Mouse (Mus musculus) liver, adult 2 months (tissue): Measurements from ENCODE around the gene Tnks1bp1. TPM values are rescaled to one million over a fixed set of nuclear protein-coding genes. Genes with fewer than 3 reads are reported as not detected.

ENCODE experiments used
- DNase-seq: peaks from one replicate; pipeline ENCODE4 v3.0.0-alpha.2; 2011; ENCODE audit warnings: low read depth, low spot score; ENCODE audit errors: extremely low read depth
- H3K27ac ChIP-seq: fragments of 200-500 bp; replicated peaks from 2 replicates; pipeline ENCODE4 v1.5.1; 2012; ENCODE audit warnings: low read depth, mild to moderate bottlenecking, control low read depth, inconsistent platforms, low read length; ENCODE audit not compliant: insufficient read depth
- H3K27me3 ChIP-seq: fragments of 200-500 bp; 2 replicates; pipeline ENCODE4 v1.6.1; 2012; ENCODE audit warnings: mild to moderate bottlenecking, moderate library complexity, low read length, inconsistent platforms; ENCODE audit not compliant: control insufficient read depth, insufficient read depth
- H3K36me3 ChIP-seq: fragments of 200-500 bp; 2 replicates; pipeline ENCODE4 v1.6.1; 2012; ENCODE audit warnings: low read length, inconsistent platforms; ENCODE audit not compliant: control insufficient read depth, insufficient read depth
- H3K4me1 ChIP-seq: fragments of 200-500 bp; 2 replicates; pipeline ENCODE4 v1.6.1; 2011; ENCODE audit warnings: low read length; ENCODE audit not compliant: control insufficient read depth, insufficient read depth
- H3K4me3 ChIP-seq: fragments of 200-500 bp; 2 replicates; pipeline ENCODE4 v1.5.1; 2011; ENCODE audit warnings: low read depth, mild to moderate bottlenecking, control low read depth, low read length, moderate library complexity; ENCODE audit not compliant: insufficient read depth
- H3K79me2 ChIP-seq: fragments of 200-500 bp; 2 replicates; pipeline ENCODE4 v1.6.1; 2012; ENCODE audit warnings: inconsistent platforms, mild to moderate bottlenecking, low read length, moderate library complexity; ENCODE audit not compliant: control insufficient read depth, insufficient read depth
- H3K9ac ChIP-seq: fragments of 200-500 bp; 2 replicates; pipeline ENCODE4 v1.6.1; 2012; ENCODE audit warnings: low read depth, mild to moderate bottlenecking, control low read depth, inconsistent platforms, low read length
- CTCF ChIP-seq: fragments of 200-500 bp; IDR thresholded peaks from 2 replicates; pipeline ENCODE4 v1.5.1; 2011; ENCODE audit warnings: low read depth, low read length, control low read depth
- POLR2A ChIP-seq: fragments of 200-500 bp; IDR thresholded peaks from 2 replicates; pipeline ENCODE4 v1.6.1; 2011; ENCODE audit warnings: low read length, control low read depth; ENCODE audit not compliant: insufficient read depth; ENCODE audit errors: extremely low read depth
- WGBS: fragments of 180-500 bp; shearing (Covaris S2); methylation state at CpG from one replicate; pipeline ENCODE4 v1.1.7; 2018; 5-methylcytosine and 5-hydroxymethylcytosine counted together
- polyA plus RNA-seq: library from polyadenylated mRNA; depleted of rRNA; stranded (reverse); fragments of >200 nt; gene quantifications from 2 replicates; pipeline ENCODE4 v1.2.3, GENCODE M21; 2012
- total RNA-seq: library from RNA; depleted of rRNA; stranded (reverse); fragments of >200 nt; gene quantifications from 2 replicates; pipeline ENCODE4 v1.2.3, GENCODE M21; 2014

Tnks1bp1 gene
- total and polyA plus RNA-seq, 2 experiments: 13.2 to 13.4 TPM

DNA sequence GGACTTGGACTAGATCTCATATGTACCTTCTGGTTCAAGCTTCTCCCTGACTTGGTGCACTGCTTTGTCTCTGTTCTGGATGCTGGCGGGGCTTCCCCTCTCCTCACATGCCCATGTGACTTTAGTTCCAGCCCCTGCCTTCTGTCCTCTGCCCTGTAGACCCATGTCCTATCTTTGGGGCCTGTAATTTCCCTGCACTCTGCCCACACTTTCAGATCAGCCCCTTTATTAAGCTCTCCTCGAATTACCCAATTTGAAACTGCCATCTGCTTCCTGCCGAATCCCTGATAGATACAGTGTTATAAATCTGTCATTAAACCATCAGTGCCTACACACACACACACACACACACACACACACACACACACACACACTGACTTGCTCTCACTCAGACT is 33.2 kb upstream of the Tnks1bp1 start:
- H3K9ac ChIP-seq: no peak overlapping the region
- no peaks in the 10 kb centered on the region for H3K79me2 ChIP-seq
- H3K27me3 ChIP-seq: no peaks in the 10 kb centered on the region
- WGBS: 72% methylated on average over 3 of the region's 3 CpGs
- H3K36me3 ChIP-seq: no peaks in the 10 kb centered on the region
- DNase-seq: no peak
- no peak overlapping the region for H3K27ac ChIP-seq
- TF ChIP-seq POLR2A (no peak), CTCF (no peak)
- H3K4me3 ChIP-seq: no peak overlapping the region
- no peaks in the 10 kb centered on the region for H3K4me1 ChIP-seq

DNA sequence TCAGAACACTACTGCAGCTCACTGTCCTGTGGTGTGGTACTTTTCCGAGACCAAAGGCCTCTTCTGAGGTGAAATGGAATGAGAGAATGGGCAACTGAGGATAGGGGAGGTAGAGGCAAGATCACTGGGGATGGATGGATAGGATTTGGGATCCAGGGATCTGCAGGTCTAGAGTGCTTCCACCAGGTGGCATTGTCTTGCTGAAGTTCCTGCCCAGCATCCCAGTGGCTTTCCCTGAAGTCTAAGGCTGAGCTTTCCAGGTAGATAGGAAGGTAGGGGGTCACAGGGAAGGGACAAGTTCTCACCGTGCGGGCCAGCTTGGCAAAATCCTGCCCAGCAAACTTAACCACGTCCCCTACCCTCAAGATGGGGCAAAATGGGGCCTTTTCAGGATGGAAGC is 25.8 kb upstream of the Tnks1bp1 start:
- no peaks in the 10 kb centered on the region for H3K79me2 ChIP-seq

DNA sequence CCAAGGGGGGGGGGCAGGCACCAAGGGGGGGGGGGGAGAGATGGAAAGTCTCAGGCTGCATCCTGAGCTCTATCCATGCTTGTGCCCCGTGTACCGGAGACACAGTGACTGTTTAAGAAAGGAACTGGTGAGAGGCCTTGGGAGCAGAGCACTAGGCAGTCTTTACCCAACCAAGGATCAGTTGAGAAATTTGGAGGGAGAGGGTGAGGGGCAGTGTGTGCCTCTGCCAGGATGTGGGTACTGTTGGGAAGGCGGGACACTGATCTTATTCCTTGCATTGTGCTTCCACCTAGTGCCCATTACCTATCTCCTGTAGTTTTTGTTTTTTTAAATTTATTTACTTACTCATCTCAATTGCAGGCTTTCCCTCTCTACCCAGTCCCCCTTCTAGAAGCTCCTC is 21.6 kb upstream of the Tnks1bp1 start:
- no peaks in the 10 kb centered on the region for H3K36me3 ChIP-seq
- H3K27me3 ChIP-seq: no peaks in the 10 kb centered on the region
- H3K4me3 ChIP-seq: no peak overlapping the region
- H3K9ac ChIP-seq: no peak overlapping the region
- H3K79me2 ChIP-seq: no peaks in the 10 kb centered on the region
- H3K4me1 ChIP-seq: peaks cover 4% of the 10 kb centered on the region
- H3K27ac ChIP-seq: no peak overlapping the region
- 79% methylated on average over 3 of the region's 3 CpGs for WGBS
- no peak for TF ChIP-seq CTCF
- TF ChIP-seq POLR2A: no peak
- no peak for DNase-seq

More for the DNA sequence above, 25.8 kb upstream of the Tnks1bp1 start:
- no peak for TF ChIP-seq POLR2A
- TF ChIP-seq CTCF: peak; percentile 82
- no peaks in the 10 kb centered on the region for H3K36me3 ChIP-seq
- peaks cover 6% of the 10 kb centered on the region for H3K4me1 ChIP-seq
- no peaks in the 10 kb centered on the region for H3K27me3 ChIP-seq
- no peak overlapping the region for H3K9ac ChIP-seq
- WGBS: 31% methylated on average over 4 of the region's 4 CpGs
- no peak overlapping the region for H3K4me3 ChIP-seq
- DNase-seq: peak; percentile 42
- no peak overlapping the region for H3K27ac ChIP-seq

DNA sequence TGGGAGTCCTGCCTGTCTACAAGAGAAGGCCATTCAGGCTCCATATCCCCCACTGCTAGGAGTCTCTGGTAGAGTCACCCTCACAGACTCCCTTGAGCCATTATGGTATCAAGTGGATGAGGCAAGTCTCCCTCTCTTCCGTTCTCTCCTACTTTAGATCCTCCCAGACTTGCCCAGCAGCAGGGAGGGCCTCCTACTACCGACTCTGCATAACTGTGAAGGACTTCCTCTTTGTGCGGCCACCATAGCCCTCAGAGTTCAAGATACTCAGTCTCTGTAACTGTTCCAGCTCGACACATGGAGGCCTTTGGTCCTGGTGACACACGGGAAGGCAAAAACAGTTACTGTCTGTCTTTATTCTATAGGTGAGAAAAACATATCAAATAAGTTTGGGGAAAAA is 20.5 kb upstream of the Tnks1bp1 start:
- Histone ChIP-seq H3K4me1 (no peaks in the 10 kb centered on the region), H3K4me3 (no peak overlapping the region), H3K27me3 (no peaks in the 10 kb centered on the region), H3K9ac (no peak overlapping the region), H3K36me3 (no peaks in the 10 kb centered on the region), H3K79me2 (no peaks in the 10 kb centered on the region), H3K27ac (no peak overlapping the region)
- DNase-seq: no peak
- TF ChIP-seq POLR2A (no peak), CTCF (no peak)
- 73% methylated on average over 5 of the region's 5 CpGs for WGBS

DNA sequence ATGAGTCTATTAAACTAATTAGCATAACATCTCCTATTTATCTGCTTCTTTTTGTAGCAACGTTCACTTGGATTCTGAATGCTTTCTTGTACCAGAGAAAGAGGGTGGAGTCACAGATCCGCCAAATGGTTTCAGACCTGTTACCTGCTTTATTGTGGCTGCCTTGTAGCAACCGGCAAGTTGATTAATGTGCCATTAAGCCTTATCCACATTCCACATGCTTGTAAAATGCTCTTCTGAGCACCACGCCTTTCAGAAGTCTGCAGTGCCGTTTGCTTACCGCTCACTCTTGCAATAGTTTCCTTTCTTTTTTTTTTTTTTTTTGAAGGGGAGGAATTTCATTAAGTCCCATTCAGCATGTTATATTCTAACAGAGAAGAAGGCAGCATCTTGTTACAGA is 17.9 kb upstream of the Tnks1bp1 start:
- 81% methylated on average over 6 of the region's 6 CpGs for WGBS
- no peak for DNase-seq
- no peaks in the 10 kb centered on the region for H3K79me2 ChIP-seq

DNA sequence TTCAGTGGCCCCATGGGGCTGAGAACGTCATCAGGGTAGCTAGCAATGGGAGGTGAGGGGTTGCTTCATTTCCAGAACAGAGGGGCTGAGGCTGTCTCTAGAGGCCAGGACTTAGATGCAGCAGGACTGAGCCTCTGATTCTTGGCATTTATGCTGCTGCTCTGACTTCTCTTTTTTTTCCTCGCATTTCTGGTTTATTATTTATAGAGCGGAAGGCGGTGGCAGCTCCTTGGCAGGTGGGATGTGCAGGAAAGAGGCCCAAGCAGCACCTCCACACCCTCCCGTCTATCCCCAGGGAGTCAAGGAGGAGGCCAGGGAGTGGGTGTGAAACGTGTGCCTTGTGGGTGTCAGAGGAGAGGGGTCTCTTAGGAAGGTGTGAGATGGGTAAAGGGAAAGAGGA is 16.8 kb upstream of the Tnks1bp1 start:
- Histone ChIP-seq H3K27ac (no peak overlapping the region), H3K4me3 (no peak overlapping the region), H3K36me3 (no peaks in the 10 kb centered on the region), H3K79me2 (no peaks in the 10 kb centered on the region), H3K9ac (no peak overlapping the region), H3K27me3 (no peaks in the 10 kb centered on the region), H3K4me1 (no peaks in the 10 kb centered on the region)
- DNase-seq: no peak
- 74% methylated on average over 6 of the region's 6 CpGs for WGBS
- TF ChIP-seq CTCF (no peak), POLR2A (no peak)

More for the DNA sequence above, 17.9 kb upstream of the Tnks1bp1 start:
- H3K9ac ChIP-seq: no peak overlapping the region
- no peak overlapping the region for H3K4me3 ChIP-seq
- H3K27ac ChIP-seq: no peak overlapping the region
- TF ChIP-seq CTCF: no peak
- TF ChIP-seq POLR2A: no peak
- H3K27me3 ChIP-seq: no peaks in the 10 kb centered on the region
- H3K4me1 ChIP-seq: no peaks in the 10 kb centered on the region
- H3K36me3 ChIP-seq: no peaks in the 10 kb centered on the region
